In genomic region chr6:99204052-99204779, GRCm38 (mm10) we compare ENCODE assay signal across 8 mouse cellular contexts.
DNase-seq lines count a peak whose midpoint lies in the region; ATAC-seq and TF ChIP-seq lines count a peak whose summit lies in the region.

No protein-coding gene starts in this region.

- no peak for ATAC-seq in liver, postnatal 0 days

- no peak for TF ChIP-seq CTCF in E14TG2a.4 (conservative IDR thresholded peaks at IDR 0.05; ENCODE audit: low read length)
- TF ChIP-seq CTCF in liver, postnatal 0 days (IDR thresholded peaks at IDR 0.05; ENCODE audit: low read depth): no peak

- H3K4me2 ChIP-seq in liver, postnatal 0 days (ENCODE audit: low read depth, low read length): peak overlapping the region; percentile 47

- intact Hi-C loops in heart, postnatal 36 days (cut with DNase I): loop anchor here (5.0 kb wide), 1 partner anchor 97 kb away; no protein-coding TSS in a partner anchor

- peak overlapping the region; percentile 45 for H3K27ac ChIP-seq in liver, postnatal 0 days (ENCODE audit: low read depth)

- no peak overlapping the region; the same call in 1 of the 2 replicates for H3K9ac ChIP-seq in liver, postnatal 0 days (replicated peaks)

- no peak for TF ChIP-seq EP300 in liver, postnatal 0 days (IDR thresholded peaks at IDR 0.05; ENCODE audit: low read depth)

- H3K36me3 ChIP-seq in E14TG2a.4 (ENCODE audit: insufficient read depth, low read length): no peaks in the 10 kb centered on the region
- no peaks in the 10 kb centered on the region for H3K36me3 ChIP-seq in liver, postnatal 0 days (replicated peaks; ENCODE audit: insufficient read depth, low read length)

- WGBS in liver, postnatal 0 days (ENCODE audit: insufficient replicate concordance): 27% methylated on average over 14 of the region's 14 CpGs

- peak overlapping the region; percentile 17; the same call in 1 of the 2 replicates for H3K4me3 ChIP-seq in E14TG2a.4 (replicated peaks; ENCODE audit: low read length)
- H3K4me3 ChIP-seq in liver, postnatal 0 days (ENCODE audit: low read depth, low read length): 0 out of 2 replicates have a peak overlapping the region, but pooled peaks have one; percentile 1

- H3K27me3 ChIP-seq in E14TG2a.4 (ENCODE audit: insufficient read depth, low read length): no peaks in the 10 kb centered on the region
- H3K27me3 ChIP-seq in liver, postnatal 0 days (ENCODE audit: insufficient read depth, low read length): no peaks in the 10 kb centered on the region

- no peaks in the 10 kb centered on the region for H3K9me3 ChIP-seq in E14TG2a.4 (ENCODE audit: low read length)
- no peaks in the 10 kb centered on the region for H3K9me3 ChIP-seq in liver, postnatal 0 days (ENCODE audit: low read length)

- peak; percentile 71 for DNase-seq in embryo, embryonic 10 days (ENCODE audit: low spot score)
- DNase-seq in heart, postnatal 36 days: peak; percentile 18 to 19
- no peak for DNase-seq in liver, postnatal 0 days
- DNase-seq in adrenal gland, adult 2 months: no peak
- DNase-seq in ovary, postnatal 14 days (ENCODE audit: low spot score): no peak
- no peak for DNase-seq in frontal cortex, postnatal 36 days (ENCODE audit: low spot score in 2 of 2)
- no peak for DNase-seq in adrenal gland, adult (ENCODE audit: inconsistent age in 2 of 2, low spot score in 1 of 2)

- peaks cover 45% of the 10 kb centered on the region for H3K4me1 ChIP-seq in E14TG2a.4 (replicated peaks; ENCODE audit: low read depth, low read length)
- H3K4me1 ChIP-seq in liver, postnatal 0 days (ENCODE audit: insufficient read depth): peaks cover 43% of the 10 kb centered on the region

Comparison
In these comparisons a context has a peak if more than half of its experiments do, and no peak if none do; other contexts are left out.
1. DNase-seq: peak in embryo, embryonic 10 days (single experiment) and heart, postnatal 36 days (2 of 2); none in liver, postnatal 0 days (single experiment), adrenal gland, adult 2 months (single experiment), ovary, postnatal 14 days (single experiment), frontal cortex, postnatal 36 days (0 of 2) and adrenal gland, adult (0 of 2).